Mouse (Mus musculus) lung, postnatal 10 days (tissue): ENCODE measurements around the gene Zfp580.
A peak's percentile ranks its signal among the peaks of the same experiment; 100 is the strongest.
"Not testable (repeated sequence)": the region's sequence is repeated elsewhere in the genome, so short reads cannot be mapped to it uniquely, and the experiment has no call there.

ENCODE experiments used
- DNase-seq: peaks from one replicate; pipeline ENCODE4 v3.0.0; 2021

Gene Zfp580

GRCm38 (mm10) chr7:5074984-5075383 lies 23.6 kb downstream of the Zfp580 start:
- DNase-seq: no peak

DNA sequence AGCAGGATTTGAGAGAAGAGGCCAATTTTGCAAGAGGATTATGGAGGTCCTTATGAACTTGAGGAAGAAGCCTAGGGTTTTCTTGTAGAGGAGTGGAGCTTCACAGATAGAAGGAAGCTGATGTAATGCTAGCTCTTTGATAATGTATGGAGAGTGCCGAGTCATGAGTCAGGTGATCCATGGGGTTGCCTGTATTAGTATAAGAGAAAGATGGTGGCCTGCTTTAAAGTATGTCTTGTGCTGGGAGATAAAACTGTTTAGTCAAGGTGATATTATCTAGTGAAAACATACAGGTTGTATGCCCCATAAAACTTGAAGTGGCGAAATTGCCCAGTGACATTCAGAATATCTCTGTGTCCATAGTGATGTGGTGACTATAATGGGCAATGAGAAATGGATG lies 25.6 kb downstream of the Zfp580 start:
- DNase-seq: no peak

GRCm38 (mm10) chr7:5079365-5080009 lies 28.1 kb downstream of the Zfp580 start:
- DNase-seq: not testable (repeated sequence)

DNA sequence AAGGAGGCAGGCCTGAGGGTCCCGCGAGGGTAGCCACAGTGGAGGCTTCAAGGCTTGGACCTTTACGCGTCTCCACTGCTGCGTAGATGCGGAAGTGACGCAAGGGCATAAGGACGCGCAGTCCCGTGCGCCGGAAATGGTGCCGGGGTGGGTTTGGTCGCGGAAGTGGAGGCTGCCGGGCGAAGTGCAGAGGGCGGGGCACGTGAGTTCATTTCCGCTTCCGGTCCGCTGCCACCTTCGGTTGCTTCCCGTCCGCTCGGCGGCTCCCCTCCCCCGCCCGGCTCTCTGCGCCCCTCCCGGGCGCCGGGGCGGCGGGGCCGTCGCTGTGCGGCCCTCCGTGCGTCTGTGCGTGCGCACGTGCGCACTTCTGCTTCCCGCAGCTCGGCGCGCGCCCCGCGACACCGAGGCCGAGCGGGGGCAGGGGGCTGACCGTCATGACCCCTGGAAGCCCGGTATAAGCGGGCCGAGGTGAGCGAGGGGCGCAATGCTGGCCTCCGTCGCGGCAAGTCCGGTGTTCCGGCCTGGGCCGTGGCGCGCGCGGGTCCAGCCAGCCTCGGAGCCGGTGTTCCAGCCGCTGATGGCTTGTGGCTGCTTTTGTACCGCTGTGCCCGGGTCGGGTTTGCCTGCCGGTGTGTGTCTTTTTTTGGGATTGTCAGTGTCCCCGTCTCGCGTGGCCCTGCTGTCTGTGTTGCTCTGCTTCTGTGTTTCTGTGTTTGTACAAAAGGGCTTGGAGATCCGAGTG lies 28.8 kb downstream of the Zfp580 start, which contains the start of gene Epn1:
TSS of gene Epn1 (plus strand) at position 226 of the 742 bp plus-strand sequence.
- DNase-seq: peak; percentile 98

DNA sequence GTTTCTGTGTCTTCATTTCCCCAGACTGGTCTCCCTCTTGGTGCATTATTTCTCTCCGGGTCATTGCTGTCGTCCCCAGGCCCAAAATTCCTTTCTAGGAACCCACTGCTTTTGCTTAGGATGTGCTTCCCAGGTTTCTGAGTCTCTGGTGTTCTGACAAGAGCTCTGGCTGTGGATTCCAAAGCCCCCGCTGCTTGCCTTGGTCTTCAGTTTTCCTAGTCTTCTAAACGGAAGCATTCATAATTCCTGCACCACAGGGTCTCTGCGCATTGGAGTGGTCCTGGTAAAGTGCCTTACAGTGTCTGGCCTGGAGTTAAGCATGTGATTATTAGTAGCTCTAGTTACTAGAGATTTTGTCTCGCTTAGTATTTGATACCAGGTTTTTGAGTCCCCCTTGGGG lies 29.5 kb downstream of the Zfp580 start:
- DNase-seq: no peak

- DNase-seq: no peak
These were observed 29.9 kb downstream of the Zfp580 start for GRCm38 (mm10) chr7:5081241-5081640.

DNA sequence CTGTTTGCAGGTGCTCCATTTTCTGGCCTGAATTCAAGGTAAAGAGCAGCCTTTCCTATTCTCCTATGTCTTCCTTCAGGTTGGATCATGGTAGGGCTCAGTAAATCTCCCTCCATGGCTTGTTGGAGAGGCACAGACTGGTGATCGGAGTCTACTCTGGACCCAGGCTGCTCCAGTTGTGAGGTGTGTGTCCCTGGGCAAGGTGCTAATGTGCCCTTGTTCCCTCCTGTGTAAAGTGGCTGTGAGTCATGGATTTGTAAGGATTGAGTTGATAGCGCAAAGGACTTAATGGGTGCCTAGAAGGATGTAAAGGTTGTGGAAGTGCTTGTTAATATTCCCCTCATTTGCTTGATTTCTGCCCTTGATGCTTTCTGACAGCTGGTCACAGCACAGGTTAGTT lies 30.6 kb downstream of the Zfp580 start:
- DNase-seq: no peak

DNA sequence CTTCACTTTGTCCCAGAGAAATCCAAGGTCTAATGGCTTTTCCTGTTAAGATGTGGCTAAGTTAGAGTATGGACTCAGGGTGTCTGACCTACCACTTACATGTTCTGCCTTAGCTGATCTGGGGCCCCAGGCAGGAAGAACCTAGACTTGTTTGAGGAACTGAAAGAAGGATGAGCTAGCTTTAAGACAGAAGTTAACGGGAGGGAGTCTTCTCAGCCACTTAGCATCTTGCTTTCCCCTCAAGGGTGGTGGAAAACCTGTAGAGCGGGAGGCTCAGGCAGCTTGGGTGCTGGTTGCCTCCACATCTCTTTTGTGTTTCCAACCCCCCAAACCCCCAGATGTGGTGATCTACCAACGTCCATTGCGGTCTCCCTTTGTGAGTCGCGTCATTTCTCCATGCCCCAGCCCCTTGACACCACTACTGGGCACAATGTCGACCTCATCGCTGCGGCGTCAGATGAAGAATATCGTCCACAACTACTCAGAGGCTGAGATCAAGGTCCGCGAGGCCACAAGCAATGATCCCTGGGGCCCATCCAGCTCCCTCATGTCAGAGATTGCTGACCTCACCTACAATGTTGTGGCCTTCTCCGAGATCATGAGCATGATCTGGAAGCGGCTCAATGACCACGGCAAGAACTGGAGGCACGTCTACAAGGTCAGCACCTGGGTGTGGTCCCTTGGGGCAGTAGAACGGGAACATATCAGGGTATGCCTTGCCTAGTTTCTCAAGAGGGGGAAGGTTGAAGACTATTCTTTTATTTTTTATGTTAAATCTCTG lies 32.2 kb downstream of the Zfp580 start:
- no peak for DNase-seq

DNA sequence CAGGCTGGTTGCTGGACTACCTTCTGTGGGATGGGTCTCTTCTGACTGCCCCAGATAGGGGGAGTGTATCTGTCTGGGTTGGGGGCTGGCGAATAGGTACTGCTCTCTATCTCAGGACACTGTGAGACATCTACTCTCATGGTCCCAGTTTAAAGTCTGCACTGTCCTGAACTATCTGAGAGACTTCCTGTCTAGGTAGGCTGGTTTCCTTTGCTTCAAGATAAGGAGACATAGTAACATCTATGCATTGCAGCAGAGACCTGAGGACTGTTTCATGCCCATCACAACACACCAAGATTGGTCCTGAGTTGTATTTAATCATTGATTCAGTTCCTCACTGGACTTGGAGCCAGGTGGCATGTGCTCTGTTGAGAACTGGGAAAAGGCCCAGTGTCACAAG lies 34.2 kb downstream of the Zfp580 start:
- DNase-seq: no peak

DNA sequence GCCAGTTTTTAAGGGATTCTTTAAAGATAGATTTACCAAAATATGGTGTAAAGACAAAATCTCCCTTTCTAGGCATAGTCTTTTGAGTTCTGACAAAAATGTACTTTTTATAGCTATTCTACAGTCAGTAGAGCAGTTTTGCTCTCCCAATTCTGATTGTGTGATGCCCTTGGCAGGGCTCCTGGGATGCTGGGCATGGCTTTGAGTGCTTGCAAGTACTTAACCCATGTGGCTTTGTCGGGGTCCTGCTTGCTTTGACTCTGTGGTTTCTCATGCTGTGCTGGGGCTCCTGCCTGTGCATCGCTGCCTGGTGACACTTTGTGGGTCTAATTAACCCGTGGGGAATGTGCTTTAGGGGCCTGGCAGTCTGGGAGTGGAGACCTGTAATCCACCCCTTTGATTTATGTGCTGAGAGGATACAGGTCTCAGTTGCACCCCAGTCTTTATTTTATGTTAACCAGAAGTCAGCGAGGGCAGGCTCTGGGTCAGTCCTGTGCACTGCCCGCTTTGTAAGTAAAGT lies 35.6 kb downstream of the Zfp580 start:
- DNase-seq: no peak

DNA sequence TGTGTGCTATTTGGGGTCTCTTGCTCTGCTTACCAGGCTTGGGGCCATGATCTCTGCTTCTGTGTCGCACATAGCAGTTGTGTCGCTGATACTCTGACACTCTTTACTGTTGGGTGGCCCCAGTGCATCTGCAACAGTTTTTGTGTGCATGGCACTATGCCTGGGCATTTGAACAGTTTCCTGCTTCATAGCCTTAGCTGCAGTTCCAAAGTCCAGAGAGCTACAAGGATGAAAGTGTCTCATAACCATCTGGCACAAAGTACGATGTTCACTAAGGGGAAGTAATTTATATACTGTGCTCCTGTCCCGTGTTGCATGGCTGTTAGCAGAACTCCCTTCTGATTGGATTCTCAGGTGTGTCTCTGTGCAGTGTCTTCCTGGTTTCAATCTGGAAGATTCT lies 36.5 kb downstream of the Zfp580 start:
- DNase-seq: no peak

GRCm38 (mm10) chr7:5089853-5090252 lies 38.5 kb downstream of the Zfp580 start:
- DNase-seq: no peak

DNA sequence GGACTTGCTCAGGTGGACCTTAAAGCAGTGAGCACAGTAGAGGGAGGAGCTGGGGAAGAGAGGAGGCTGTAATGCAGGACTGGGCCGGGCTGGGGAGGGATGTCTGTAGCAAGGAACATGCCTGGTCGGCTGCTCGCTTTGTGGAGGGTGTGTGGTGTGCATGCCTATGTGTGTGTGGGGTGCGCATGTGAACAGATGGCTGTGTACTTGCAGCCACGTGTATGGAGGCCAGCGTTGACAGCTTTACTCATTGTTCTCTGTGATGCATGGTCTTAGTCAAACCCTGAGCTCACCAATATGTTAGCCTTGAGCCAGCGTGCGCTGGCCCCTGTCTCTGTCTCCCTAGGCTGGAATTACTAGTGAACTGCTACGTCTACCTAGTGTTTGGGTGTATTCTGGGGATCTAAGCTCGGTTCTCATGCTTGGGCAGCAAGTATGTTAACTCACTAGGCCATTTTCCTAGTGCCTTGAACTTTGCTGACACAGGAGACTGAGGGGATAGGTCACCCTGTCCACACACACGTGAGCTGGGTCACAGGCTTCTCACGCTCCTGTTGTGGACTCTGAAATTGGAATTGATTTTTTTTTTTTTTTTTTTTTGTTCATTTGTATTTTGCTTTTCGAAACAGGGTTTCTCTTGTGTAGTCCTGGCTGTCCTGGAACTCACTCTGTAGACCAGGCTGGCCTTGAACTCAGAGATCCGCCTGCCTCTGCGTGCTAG lies 39.8 kb downstream of the Zfp580 start:
- DNase-seq: no peak

- no peak for DNase-seq
These were observed 41.0 kb downstream of the Zfp580 start for GRCm38 (mm10) chr7:5092381-5092780.

- peak; percentile 23 for DNase-seq
These were observed 41.6 kb downstream of the Zfp580 start for GRCm38 (mm10) chr7:5092831-5093510.

GRCm38 (mm10) chr7:5098769-5099168 lies 47.4 kb downstream of the Zfp580 start:
- no peak for DNase-seq

DNA sequence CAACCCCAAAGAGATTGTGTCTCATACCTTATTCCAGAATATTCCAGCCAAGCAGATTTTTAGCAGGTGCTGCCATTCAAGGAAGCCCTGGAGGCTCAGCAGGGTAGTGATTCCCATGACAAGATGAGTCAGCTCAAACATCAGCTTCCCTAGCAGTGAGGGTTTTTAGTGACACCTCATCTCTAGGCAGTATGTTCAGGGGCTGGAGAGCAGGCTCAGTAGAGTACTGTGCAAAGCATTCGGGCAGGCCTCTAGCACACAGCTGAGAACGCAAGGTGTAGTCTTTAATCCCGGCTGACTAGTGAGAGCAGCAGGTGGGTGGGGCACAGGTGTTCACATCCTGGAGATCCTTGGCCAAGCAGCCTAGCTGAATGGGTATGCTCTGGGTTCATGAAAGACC lies 48.5 kb downstream of the Zfp580 start:
- DNase-seq: no peak

GRCm38 (mm10) chr7:5101066-5101663 lies 49.8 kb downstream of the Zfp580 start:
- no peak for DNase-seq

DNA sequence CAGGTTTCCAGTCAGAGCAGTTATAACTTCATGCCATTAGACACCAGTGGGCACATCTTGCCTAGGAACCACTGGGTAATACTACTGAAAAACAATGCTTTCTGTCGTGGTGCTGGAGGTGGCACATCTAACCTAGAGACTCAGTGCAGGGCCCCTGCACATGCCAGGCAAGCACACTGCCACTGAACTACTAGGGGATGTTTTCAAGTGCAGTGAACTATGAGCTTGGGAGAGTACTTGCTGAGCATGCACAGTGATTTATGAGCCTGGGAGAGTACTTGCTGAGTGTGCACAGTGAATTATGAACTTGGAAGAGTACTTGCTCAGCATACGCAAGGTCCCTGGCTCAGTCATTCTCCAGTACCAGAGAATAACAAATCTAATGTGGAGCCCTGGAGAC lies 51.2 kb downstream of the Zfp580 start:
- no peak for DNase-seq
